Mouse (Mus musculus) kidney, embryonic 16.5 days (tissue): ENCODE measurements around the gene Inpp4b. TPM values are rescaled to one million over a fixed set of nuclear protein-coding genes. Genes with fewer than 3 reads are reported as not detected.

Experiments
- ATAC-seq: fragments of 200-750 bp; cut with Nextera tagmentation; 2 replicates; pipeline ENCODE4 v1.8.0; 2017; ENCODE audit warnings: moderate TSS enrichment; ENCODE audit not compliant: low FRiP score, low TSS enrichment
- H3K27ac ChIP-seq: fragments of 300-500 bp; sonication (generic); 2 replicates; pipeline ENCODE4 v1.5.1; 2014; ENCODE audit warnings: low read length
- H3K27me3 ChIP-seq: fragments of 300-500 bp; sonication (generic); 2 replicates; pipeline ENCODE4 v1.6.1; 2014; ENCODE audit warnings: low read length, control low read depth, mixed read lengths; ENCODE audit not compliant: insufficient read depth
- H3K36me3 ChIP-seq: fragments of 300-500 bp; sonication (generic); 2 replicates; pipeline ENCODE4 v1.6.1; 2014; ENCODE audit warnings: low read length, control low read depth, mixed read lengths; ENCODE audit not compliant: insufficient read depth
- H3K4me1 ChIP-seq: fragments of 300-500 bp; sonication (generic); 2 replicates; pipeline ENCODE4 v1.6.1; 2014; ENCODE audit warnings: low read length, control low read depth, mixed read lengths; ENCODE audit not compliant: insufficient read depth
- H3K4me2 ChIP-seq: fragments of 300-500 bp; sonication (generic); replicated peaks from 2 replicates; pipeline ENCODE4 v1.6.1; 2014; ENCODE audit warnings: low read depth, low read length
- H3K4me3 ChIP-seq: fragments of 300-500 bp; sonication (generic); 2 replicates; pipeline ENCODE4 v1.5.1; 2014; ENCODE audit warnings: mild to moderate bottlenecking, low read length
- H3K9ac ChIP-seq: fragments of 300-500 bp; sonication (generic); replicated peaks from 2 replicates; pipeline ENCODE4 v1.6.1; 2014; ENCODE audit warnings: low read length
- H3K9me3 ChIP-seq: fragments of 300-500 bp; sonication (generic); 2 replicates; pipeline ENCODE4 v1.6.1; 2016; ENCODE audit warnings: low read length, control low read depth
- WGBS: fragments of 180-500 bp; shearing (Covaris S2); extraction: QIAGEN DNeasy Blood & Tissue Kit; methylation state at CpG from one replicate; pipeline ENCODE4 v1.1.7; 2014; 5-methylcytosine and 5-hydroxymethylcytosine counted together
- polyA plus RNA-seq: library from polyadenylated mRNA; unstranded; fragments of >200 nt; fragmentation: Nextera tagmentation; extraction: Ambion mirVana; gene quantifications from 2 replicates; pipeline ENCODE4 v1.2.1, GENCODE M21; 2015

Gene Inpp4b
- polyA plus RNA-seq, 1 experiment from 2014 or later, result 11.0 TPM

GRCm38 (mm10) chr8:81766033-81766432 is 423.7 kb downstream of the Inpp4b start:
- ATAC-seq, result no peak

DNA sequence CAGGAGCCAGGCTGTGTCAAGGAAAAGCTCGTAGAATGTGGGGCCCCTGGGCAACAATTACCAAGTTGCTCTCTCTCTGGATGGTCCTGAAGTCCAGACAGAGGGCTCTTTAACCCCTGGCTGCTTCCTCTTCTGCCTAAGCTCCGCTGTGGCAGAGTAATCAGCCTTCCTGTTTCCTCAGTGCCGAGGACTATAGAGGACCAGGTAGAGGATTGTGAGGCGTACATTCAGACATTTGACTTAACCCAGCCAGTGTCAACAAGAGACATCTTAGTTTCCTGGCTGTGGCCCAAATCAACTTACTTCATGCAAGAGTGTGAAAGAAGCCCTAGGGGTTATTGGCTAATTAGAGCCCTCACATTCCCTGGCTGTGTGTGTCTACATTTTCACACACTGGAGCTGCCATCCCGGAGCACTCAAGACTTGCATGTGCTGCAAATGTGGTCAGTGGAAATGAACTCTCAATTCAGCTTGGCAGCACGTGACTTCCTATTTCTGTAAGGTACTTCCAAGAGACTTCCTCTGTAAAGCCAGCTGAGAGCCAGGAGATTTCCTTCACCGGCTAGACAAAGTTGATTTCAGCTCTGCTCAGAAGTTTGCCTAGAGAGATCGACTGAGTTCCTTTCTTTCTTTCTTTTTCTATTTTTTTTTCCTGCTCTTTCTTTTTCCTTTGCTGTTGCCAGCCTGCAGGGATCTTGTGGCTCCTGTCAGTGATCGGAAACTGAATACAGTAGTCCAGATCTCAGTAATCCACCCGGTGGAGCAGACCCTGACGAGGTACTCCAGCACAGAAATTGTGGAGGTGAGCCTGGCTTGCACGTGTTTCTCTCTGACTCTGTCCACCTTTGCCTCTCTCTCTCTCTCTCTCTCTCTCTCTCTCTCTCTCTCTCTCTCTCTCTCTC is 425.3 kb downstream of the Inpp4b start:
- H3K4me1 ChIP-seq, result peaks cover 5% of the 10 kb centered on the region; the same call in 1 of the 2 replicates
- H3K27ac ChIP-seq, result peak overlapping the region; percentile 35; the same call in 1 of the 2 replicates
- 8% methylated on average over 12 of the region's 12 CpGs for WGBS
- H3K9me3 ChIP-seq, result no peaks in the 10 kb centered on the region
- H3K27me3 ChIP-seq, result no peaks in the 10 kb centered on the region
- peak overlapping the region; percentile 33 for H3K4me3 ChIP-seq
- peak; percentile 78; the same call in 1 of the 2 replicates for ATAC-seq
- H3K9ac ChIP-seq, result no peak overlapping the region
- no peaks in the 10 kb centered on the region for H3K36me3 ChIP-seq
- peak overlapping the region; percentile 50 for H3K4me2 ChIP-seq

More at GRCm38 (mm10) chr8:81766033-81766432, 423.7 kb downstream of the Inpp4b start:
- Histone ChIP-seq H3K27me3 (no peaks in the 10 kb centered on the region), H3K9ac (no peak overlapping the region), H3K9me3 (no peaks in the 10 kb centered on the region), H3K27ac (no peak overlapping the region), H3K4me1 (peaks cover 5% of the 10 kb centered on the region; the same call in 1 of the 2 replicates), H3K36me3 (no peaks in the 10 kb centered on the region), H3K4me3 (no peak overlapping the region), H3K4me2 (no peak overlapping the region)
- 92% methylated on average over 5 of the region's 5 CpGs for WGBS

DNA sequence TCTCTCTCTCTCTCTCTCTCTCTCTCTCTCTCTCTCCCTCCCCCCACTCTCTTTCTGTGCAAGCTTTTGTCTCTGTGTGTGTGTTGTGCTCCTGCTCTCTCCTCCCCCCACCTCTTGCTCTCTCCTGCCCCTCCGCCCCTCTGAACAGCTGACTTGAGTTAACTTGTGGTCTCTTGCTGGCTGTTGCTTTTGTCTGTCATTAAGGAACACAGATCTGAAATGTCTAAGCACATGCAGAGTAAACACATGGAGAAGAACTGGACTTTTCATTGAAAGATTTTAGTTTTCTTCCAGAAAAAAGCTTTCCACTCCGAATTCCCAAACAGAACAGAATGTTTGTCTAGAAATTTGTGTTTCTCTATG is 425.9 kb downstream of the Inpp4b start:
- Histone ChIP-seq H3K27me3 (no peaks in the 10 kb centered on the region), H3K4me2 (peak overlapping the region; percentile 50), H3K9me3 (no peaks in the 10 kb centered on the region), H3K27ac (no peak overlapping the region), H3K4me3 (peak overlapping the region; percentile 33), H3K4me1 (peaks cover 5% of the 10 kb centered on the region; the same call in 1 of the 2 replicates), H3K9ac (no peak overlapping the region), H3K36me3 (no peaks in the 10 kb centered on the region)
- ATAC-seq, result peak; percentile 69; the same call in 1 of the 2 replicates
- WGBS, result 43% methylated on average over 2 of the region's 2 CpGs

GRCm38 (mm10) chr8:81768731-81769445 is 426.5 kb downstream of the Inpp4b start:
- Histone ChIP-seq H3K27ac (no peak overlapping the region), H3K4me3 (peak overlapping the region; percentile 5; the same call in 1 of the 2 replicates), H3K4me1 (peaks cover 5% of the 10 kb centered on the region; the same call in 1 of the 2 replicates), H3K4me2 (peak overlapping the region; percentile 50), H3K27me3 (no peaks in the 10 kb centered on the region), H3K9me3 (no peaks in the 10 kb centered on the region), H3K36me3 (no peaks in the 10 kb centered on the region), H3K9ac (no peak overlapping the region)
- ATAC-seq, result no peak
- 51% methylated on average over 2 of the region's 2 CpGs for WGBS

DNA sequence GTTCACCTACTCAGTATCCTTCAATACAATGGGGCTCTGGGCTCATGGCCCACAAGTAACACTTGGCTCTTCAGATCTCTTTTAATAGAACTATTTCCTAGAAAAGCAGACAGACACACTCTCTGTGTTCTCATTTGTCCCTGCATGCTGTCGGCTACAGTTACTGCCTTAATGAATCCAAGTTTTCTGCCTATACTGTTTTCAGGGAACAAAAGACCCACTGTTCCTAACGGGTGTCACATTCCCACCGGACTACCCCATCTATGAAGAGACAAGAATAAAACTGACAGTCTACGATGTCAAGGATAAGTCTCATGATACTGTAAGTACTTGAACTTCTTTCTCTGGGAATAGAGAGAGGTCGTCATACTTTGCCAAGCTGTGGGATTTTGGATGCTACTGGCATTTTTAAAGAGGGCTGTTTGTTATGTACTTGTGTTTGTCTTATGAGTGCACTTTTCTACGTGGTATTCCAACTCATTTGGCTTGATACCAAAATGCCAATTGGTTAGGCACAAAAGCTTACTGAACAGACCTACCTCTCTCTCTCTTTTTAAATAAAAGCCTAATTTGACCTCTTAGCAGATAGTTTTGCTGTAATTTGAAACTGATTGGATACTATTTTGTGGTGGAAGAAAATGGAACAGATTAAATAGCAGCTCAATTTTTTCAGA is 428.4 kb downstream of the Inpp4b start:
- no peak overlapping the region for H3K9ac ChIP-seq
- peaks cover 5% of the 10 kb centered on the region; the same call in 1 of the 2 replicates for H3K4me1 ChIP-seq
- H3K4me3 ChIP-seq, result no peak overlapping the region
- WGBS, result 75% methylated on average over 6 of the region's 6 CpGs
- no peak for ATAC-seq
- no peaks in the 10 kb centered on the region for H3K36me3 ChIP-seq
- H3K27ac ChIP-seq, result no peak overlapping the region
- H3K27me3 ChIP-seq, result no peaks in the 10 kb centered on the region
- no peak overlapping the region for H3K4me2 ChIP-seq
- no peaks in the 10 kb centered on the region for H3K9me3 ChIP-seq

DNA sequence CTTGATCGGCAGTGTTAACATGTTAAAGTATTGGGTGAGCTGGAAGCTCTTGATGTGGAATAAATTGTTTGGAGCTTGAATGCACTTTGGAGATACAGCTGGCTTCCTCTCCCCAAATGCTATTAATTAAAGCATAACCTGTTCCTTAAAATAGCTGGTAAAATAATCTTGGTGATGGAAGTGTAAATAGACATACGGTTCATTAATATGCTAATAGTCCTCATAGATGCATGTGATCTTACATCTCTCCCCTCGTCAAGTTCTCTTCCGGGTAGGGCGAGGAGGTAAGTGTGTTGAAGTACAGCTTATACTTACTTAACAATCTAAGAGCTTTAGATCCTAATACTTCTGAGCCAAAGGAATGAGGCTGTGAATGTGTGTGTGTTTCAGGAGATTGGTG is 430.5 kb downstream of the Inpp4b start:
- Histone ChIP-seq H3K4me1 (no peaks in the 10 kb centered on the region), H3K27me3 (no peaks in the 10 kb centered on the region), H3K9ac (no peak overlapping the region), H3K36me3 (no peaks in the 10 kb centered on the region), H3K4me2 (no peak overlapping the region), H3K4me3 (no peak overlapping the region), H3K27ac (no peak overlapping the region), H3K9me3 (no peaks in the 10 kb centered on the region)
- no peak for ATAC-seq
- 83% methylated on average over 5 of the region's 5 CpGs for WGBS

DNA sequence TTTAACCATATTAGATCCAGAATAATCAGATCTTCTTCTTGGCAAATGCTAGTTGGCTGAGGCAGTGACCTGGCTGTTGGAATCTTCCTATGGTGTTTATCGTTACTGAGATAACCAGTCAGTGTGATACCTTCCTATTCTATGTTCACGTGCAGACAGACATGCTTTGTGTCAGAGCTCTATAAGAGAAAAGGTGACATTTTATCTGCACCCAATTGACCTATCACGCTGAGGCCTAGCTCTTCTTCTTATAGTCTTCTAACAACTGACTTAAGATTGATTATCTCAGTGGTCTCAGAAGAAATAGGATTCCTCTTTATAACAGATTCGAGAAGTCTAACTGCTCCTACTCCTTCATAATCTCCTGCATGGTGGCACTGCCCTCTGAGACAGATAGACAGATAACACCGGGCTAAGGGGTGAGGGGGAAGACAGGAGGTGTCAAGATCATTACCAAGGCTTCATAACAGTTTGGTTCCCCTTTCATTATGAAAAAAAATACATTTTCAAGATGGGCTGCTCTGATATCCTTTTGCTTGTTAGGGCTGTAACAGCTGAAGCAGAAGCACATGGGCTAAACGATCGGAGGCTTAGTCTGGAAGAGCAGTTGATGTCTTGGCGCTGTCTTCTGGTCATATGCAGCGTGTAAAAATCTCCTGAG is 431.1 kb downstream of the Inpp4b start:
- no peak for ATAC-seq
- Histone ChIP-seq H3K4me1 (no peaks in the 10 kb centered on the region), H3K9ac (no peak overlapping the region), H3K36me3 (no peaks in the 10 kb centered on the region), H3K4me3 (no peak overlapping the region), H3K4me2 (no peak overlapping the region), H3K27ac (no peak overlapping the region), H3K9me3 (no peaks in the 10 kb centered on the region), H3K27me3 (no peaks in the 10 kb centered on the region)
- WGBS, result 74% methylated on average over 9 of the region's 9 CpGs

DNA sequence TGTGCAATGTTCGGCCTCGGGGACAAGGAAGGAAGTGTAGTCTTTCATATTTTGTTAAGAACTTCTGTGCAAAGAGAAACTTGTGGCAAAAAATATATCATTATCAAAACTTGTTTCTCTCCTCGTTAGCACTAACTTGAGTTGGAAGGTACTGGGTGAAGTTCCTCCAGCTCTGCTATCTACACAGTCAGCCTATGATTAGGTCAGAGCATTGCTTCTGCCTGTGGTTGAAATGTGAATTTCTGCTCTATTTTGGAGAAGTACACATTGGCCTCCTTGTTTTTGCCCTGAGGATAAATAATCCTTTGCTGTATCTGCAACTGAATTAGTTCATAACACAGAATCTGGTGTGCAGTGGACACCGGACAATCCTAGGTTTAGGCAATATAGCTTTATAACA is 431.7 kb downstream of the Inpp4b start:
- no peak overlapping the region for H3K27ac ChIP-seq
- no peaks in the 10 kb centered on the region for H3K27me3 ChIP-seq
- H3K9ac ChIP-seq, result no peak overlapping the region
- WGBS, result 74% methylated on average over 4 of the region's 4 CpGs
- no peaks in the 10 kb centered on the region for H3K9me3 ChIP-seq
- ATAC-seq, result no peak
- H3K4me1 ChIP-seq, result no peaks in the 10 kb centered on the region
- no peaks in the 10 kb centered on the region for H3K36me3 ChIP-seq
- no peak overlapping the region for H3K4me2 ChIP-seq
- no peak overlapping the region for H3K4me3 ChIP-seq

DNA sequence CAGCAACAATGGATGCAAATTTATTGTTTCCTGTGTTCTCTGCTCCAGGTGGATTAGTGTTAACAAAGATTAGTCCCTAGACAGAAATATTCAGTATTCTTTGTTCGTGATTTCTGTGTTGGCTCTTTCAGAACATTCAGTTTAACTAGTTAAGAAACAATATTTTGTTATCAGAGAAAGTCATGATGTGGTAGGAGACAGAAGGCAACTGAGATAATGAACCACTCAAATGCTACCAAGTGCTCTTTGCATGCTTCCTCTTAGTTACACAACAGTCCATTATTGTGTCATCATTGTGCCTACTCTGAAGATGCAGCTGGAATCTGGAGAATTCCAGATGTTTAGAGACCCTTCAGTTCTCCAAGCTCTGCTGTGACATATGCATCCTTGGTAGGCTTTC is 432.1 kb downstream of the Inpp4b start:
- H3K36me3 ChIP-seq, result no peaks in the 10 kb centered on the region
- no peak overlapping the region for H3K9ac ChIP-seq
- H3K9me3 ChIP-seq, result no peaks in the 10 kb centered on the region
- H3K4me3 ChIP-seq, result no peak overlapping the region
- WGBS, result 54% methylated on average over 1 of the region's 1 CpGs
- no peak overlapping the region for H3K27ac ChIP-seq
- H3K4me2 ChIP-seq, result no peak overlapping the region
- no peaks in the 10 kb centered on the region for H3K27me3 ChIP-seq
- ATAC-seq, result no peak
- H3K4me1 ChIP-seq, result no peaks in the 10 kb centered on the region
